Mouse (Mus musculus): ENCODE results near the gene Usp5. TPM values are rescaled to one million over a fixed set of nuclear protein-coding genes. Genes with fewer than 3 reads are reported as not detected.

Gene Usp5
- polyA plus RNA-seq, 1 experiment, result 61.7 TPM

GRCm38 (mm10) chr6:124789519-124789918 lies 39.8 kb downstream of the Usp5 start:
- Histone ChIP-seq H3K9me3 (no peaks in the 10 kb centered on the region), H3K4me3 (replicated peaks) (no peak overlapping the region), H3K27me3 (replicated peaks) (peaks cover 4% of the 10 kb centered on the region), H3K4me1 (peaks cover 6% of the 10 kb centered on the region), H3K36me3 (replicated peaks; ENCODE audit: low read length) (no peaks in the 10 kb centered on the region)
- TF ChIP-seq FLI1 (IDR thresholded peaks at IDR 0.05; ENCODE audit: low read length) (no peak), GATA1 (IDR thresholded peaks at IDR 0.05; ENCODE audit: borderline replicate concordance, low read length) (no peak)

GRCm38 (mm10) chr6:124787722-124788121 lies 41.6 kb downstream of the Usp5 start:
- H3K36me3 ChIP-seq (replicated peaks; ENCODE audit: low read length), result no peaks in the 10 kb centered on the region
- H3K9me3 ChIP-seq, result no peaks in the 10 kb centered on the region
- peaks cover 8% of the 10 kb centered on the region for H3K4me1 ChIP-seq
- no peak for TF ChIP-seq GATA1 (IDR thresholded peaks at IDR 0.05; ENCODE audit: borderline replicate concordance, low read length)
- TF ChIP-seq FLI1 (IDR thresholded peaks at IDR 0.05; ENCODE audit: low read length), result no peak
- H3K4me3 ChIP-seq (replicated peaks), result no peak overlapping the region
- H3K27me3 ChIP-seq (replicated peaks), result peaks cover 2% of the 10 kb centered on the region

GRCm38 (mm10) chr6:124786756-124787420 lies 42.4 kb downstream of the Usp5 start:
- H3K27me3 ChIP-seq (replicated peaks), result no peaks in the 10 kb centered on the region
- no peaks in the 10 kb centered on the region for H3K9me3 ChIP-seq
- no peaks in the 10 kb centered on the region for H3K36me3 ChIP-seq (replicated peaks; ENCODE audit: low read length)
- H3K4me1 ChIP-seq, result peaks cover 13% of the 10 kb centered on the region
- peak overlapping the region; percentile 38 for H3K4me3 ChIP-seq (replicated peaks)
- no peak for TF ChIP-seq FLI1 (IDR thresholded peaks at IDR 0.05; ENCODE audit: low read length)
- no peak for TF ChIP-seq GATA1 (IDR thresholded peaks at IDR 0.05; ENCODE audit: borderline replicate concordance, low read length)

- Histone ChIP-seq H3K27me3 (replicated peaks) (peaks cover 32% of the 10 kb centered on the region), H3K36me3 (replicated peaks; ENCODE audit: low read length) (no peaks in the 10 kb centered on the region), H3K4me1 (peaks cover 38% of the 10 kb centered on the region), H3K4me3 (replicated peaks) (peak overlapping the region; percentile 85), H3K9me3 (peaks cover under 1% of the 10 kb centered on the region)
- TF ChIP-seq GATA1 (IDR thresholded peaks at IDR 0.05; ENCODE audit: borderline replicate concordance, low read length), result no peak
- no peak for TF ChIP-seq FLI1 (IDR thresholded peaks at IDR 0.05; ENCODE audit: low read length)
Observed at GRCm38 (mm10) chr6:124782436-124782835, 46.8 kb downstream of the Usp5 start.

- Histone ChIP-seq H3K9me3 (peaks cover 14% of the 10 kb centered on the region), H3K4me3 (replicated peaks) (no peak overlapping the region), H3K36me3 (replicated peaks; ENCODE audit: low read length) (no peaks in the 10 kb centered on the region), H3K4me1 (peaks cover 32% of the 10 kb centered on the region), H3K27me3 (replicated peaks) (peaks cover 40% of the 10 kb centered on the region)
- no peak for TF ChIP-seq FLI1 (IDR thresholded peaks at IDR 0.05; ENCODE audit: low read length)
- TF ChIP-seq GATA1 (IDR thresholded peaks at IDR 0.05; ENCODE audit: borderline replicate concordance, low read length), result no peak
Observed at GRCm38 (mm10) chr6:124780917-124781316, 48.4 kb downstream of the Usp5 start.

- H3K27me3 ChIP-seq (replicated peaks), result peaks cover 40% of the 10 kb centered on the region
Observed at GRCm38 (mm10) chr6:124779984-124780416, 49.3 kb downstream of the Usp5 start.

GRCm38 (mm10) chr6:124779222-124779983 lies 49.9 kb downstream of the Usp5 start, which contains the start of gene Lrrc23:
Gene Lrrc23, minus strand, starts transcription at chr6:124779727.
- H3K27me3 ChIP-seq (replicated peaks), result peaks cover 41% of the 10 kb centered on the region
- no peaks in the 10 kb centered on the region for H3K36me3 ChIP-seq (replicated peaks; ENCODE audit: low read length)
- H3K4me3 ChIP-seq (replicated peaks), result peak within 1 kb of the TSS; percentile 77
- H3K9me3 ChIP-seq, result peaks cover 14% of the 10 kb centered on the region
- TF ChIP-seq FLI1 (IDR thresholded peaks at IDR 0.05; ENCODE audit: low read length), result no peak
- peaks cover 32% of the 10 kb centered on the region for H3K4me1 ChIP-seq

More at GRCm38 (mm10) chr6:124779984-124780416, 49.3 kb downstream of the Usp5 start:
- TF ChIP-seq GATA1 (IDR thresholded peaks at IDR 0.05; ENCODE audit: borderline replicate concordance, low read length) (no peak), FLI1 (IDR thresholded peaks at IDR 0.05; ENCODE audit: low read length) (no peak)
- peak overlapping the region; percentile 77 for H3K4me3 ChIP-seq (replicated peaks)
- no peaks in the 10 kb centered on the region for H3K36me3 ChIP-seq (replicated peaks; ENCODE audit: low read length)
- H3K9me3 ChIP-seq, result peaks cover 14% of the 10 kb centered on the region
- peaks cover 32% of the 10 kb centered on the region for H3K4me1 ChIP-seq

- Histone ChIP-seq H3K27me3 (replicated peaks) (peaks cover 68% of the 10 kb centered on the region), H3K36me3 (replicated peaks; ENCODE audit: low read length) (peaks cover 15% of the 10 kb centered on the region), H3K4me1 (peaks cover 35% of the 10 kb centered on the region), H3K9me3 (no peaks in the 10 kb centered on the region), H3K4me3 (replicated peaks) (no peak overlapping the region)
- TF ChIP-seq GATA1 (IDR thresholded peaks at IDR 0.05; ENCODE audit: borderline replicate concordance, low read length) (no peak), FLI1 (IDR thresholded peaks at IDR 0.05; ENCODE audit: low read length) (no peak)
Observed at GRCm38 (mm10) chr6:124770511-124770910, 58.8 kb downstream of the Usp5 start.

- H3K27me3 ChIP-seq (replicated peaks), result peaks cover 68% of the 10 kb centered on the region
- H3K4me1 ChIP-seq, result peaks cover 35% of the 10 kb centered on the region
- peak overlapping the region; percentile 93 for H3K4me3 ChIP-seq (replicated peaks)
- TF ChIP-seq FLI1 (IDR thresholded peaks at IDR 0.05; ENCODE audit: low read length) (no peak), GATA1 (IDR thresholded peaks at IDR 0.05; ENCODE audit: borderline replicate concordance, low read length) (no peak)
- H3K36me3 ChIP-seq (replicated peaks; ENCODE audit: low read length), result peaks cover 16% of the 10 kb centered on the region
- no peaks in the 10 kb centered on the region for H3K9me3 ChIP-seq
Observed at GRCm38 (mm10) chr6:124770013-124770412, 59.3 kb downstream of the Usp5 start.
